Mouse (Mus musculus): ENCODE measurements at regions not wholly inside any gene's neighbourhood (a gene's known extent, or its start where the extent isn't known, plus 50 kb on each side); places are given as distances from the start of the nearest gene placed in this dataset.

- no peak for DNase-seq (ENCODE audit: low spot score in 2 of 2)
Observed at GRCm38 (mm10) chr6:145310601-145311000, 60.6 kb upstream of the Kras start.

DNA sequence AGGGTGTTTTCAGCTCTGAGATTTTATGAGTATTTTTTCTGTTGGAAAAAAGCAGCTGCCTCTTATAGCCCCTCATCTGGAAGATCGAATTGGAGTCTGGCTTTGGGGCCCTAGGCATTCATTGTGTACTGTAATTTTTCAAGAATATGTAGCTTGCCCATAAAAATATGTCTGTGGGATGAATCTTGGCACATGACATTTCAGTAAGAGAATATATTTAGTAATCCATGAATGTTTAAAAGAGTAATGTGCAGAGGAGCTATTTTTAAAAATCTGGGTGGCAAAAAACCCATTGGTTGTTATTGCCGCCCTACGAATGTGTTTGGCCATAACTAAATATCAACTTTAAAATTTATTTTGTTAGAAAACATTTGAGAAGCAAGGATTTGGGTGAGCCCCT lies 59.0 kb upstream of the Kras start:
- DNase-seq (ENCODE audit: low spot score in 2 of 2), result no peak

GRCm38 (mm10) chr6:145307237-145307636 lies 57.2 kb upstream of the Kras start:
- no peak for DNase-seq (ENCODE audit: low spot score in 2 of 2)

DNA sequence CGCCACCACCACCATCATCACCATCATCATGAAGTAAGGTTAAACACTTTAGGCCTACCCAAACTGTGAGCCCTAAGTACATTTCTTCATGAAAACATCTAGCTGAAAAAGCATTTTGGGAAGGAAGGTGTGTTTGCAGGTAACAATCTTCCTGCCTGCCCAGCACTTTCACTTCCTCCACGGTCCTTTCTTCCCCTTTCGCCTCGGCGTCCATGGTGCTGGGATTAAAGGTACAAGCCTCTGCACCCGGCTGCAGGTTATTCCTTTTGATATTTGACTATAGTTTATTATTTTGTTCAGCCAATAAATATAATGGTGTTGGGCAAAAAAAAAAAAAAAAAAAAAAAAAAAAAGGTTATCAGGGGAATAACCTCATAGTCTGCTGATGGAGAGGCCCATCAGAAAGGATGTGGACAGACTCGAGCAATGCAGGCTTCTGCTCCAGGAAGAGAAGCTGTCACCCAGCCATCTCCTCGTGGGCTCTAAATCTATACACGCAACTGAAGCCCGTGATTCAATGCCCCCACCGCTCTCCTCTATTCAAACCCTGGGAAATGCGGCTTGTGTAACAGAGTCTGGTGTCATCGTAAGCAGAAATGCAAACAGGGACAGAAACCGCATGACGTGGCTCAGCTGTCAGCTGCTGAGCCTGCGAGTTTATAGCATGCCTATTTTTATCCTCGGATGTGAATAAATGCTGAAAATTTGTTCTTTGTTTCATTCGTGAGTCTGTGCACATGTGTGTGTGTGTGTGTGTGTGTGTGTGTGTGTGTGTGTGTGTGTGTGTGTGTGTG lies 56.5 kb upstream of the Kras start:
- DNase-seq (ENCODE audit: low spot score in 2 of 2), result peak; percentile 57 to 62

DNA sequence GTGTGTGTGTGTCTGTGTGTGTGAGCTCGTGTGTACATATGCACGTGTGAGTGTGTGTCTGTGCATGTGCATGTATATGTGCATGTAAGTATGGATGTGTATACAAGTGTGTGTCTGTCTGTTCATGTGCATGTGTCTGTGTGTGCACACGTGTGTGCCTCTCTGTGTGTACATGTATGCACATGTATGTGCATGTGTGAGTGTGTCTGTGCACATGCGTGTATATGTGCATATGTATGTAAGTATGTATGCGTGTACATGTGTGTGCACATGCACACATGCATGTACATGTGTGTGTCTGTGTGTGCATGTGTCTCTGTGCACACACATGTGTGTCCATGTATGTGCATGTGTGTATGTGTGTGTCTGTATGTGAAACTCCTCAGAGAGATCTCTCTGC lies 55.6 kb upstream of the Kras start:
- no peak for DNase-seq (ENCODE audit: low spot score in 2 of 2)

GRCm38 (mm10) chr6:145303641-145304070 lies 53.6 kb upstream of the Kras start:
- DNase-seq (ENCODE audit: low spot score in 2 of 2), result no peak

GRCm38 (mm10) chr6:145302907-145303640 lies 53.0 kb upstream of the Kras start:
- no peak for DNase-seq (ENCODE audit: low spot score in 2 of 2)

- no peak for DNase-seq (ENCODE audit: low spot score in 2 of 2)
Observed at GRCm38 (mm10) chr6:145302105-145302504, 52.1 kb upstream of the Kras start.

GRCm38 (mm10) chr6:145300266-145300858 lies 50.3 kb upstream of the Kras start:
- DNase-seq (ENCODE audit: low spot score in 2 of 2), result no peak
